Mouse (Mus musculus) CH12.LX (cell line): ENCODE data around the gene Bcr. TPM values are rescaled to one million over a fixed set of nuclear protein-coding genes. Genes with fewer than 3 reads are reported as not detected.

Experiments used
- DNase-seq: peaks from one replicate; pipeline ENCODE4 v3.0.0-alpha.2; 2013; ENCODE audit errors: extremely low read depth
- H3K27ac ChIP-seq: 2 replicates; pipeline ENCODE4 v1.5.1; 2012; ENCODE audit warnings: low read depth, mild to moderate bottlenecking, control low read depth, moderate library complexity; ENCODE audit not compliant: insufficient read depth
- H3K27me3 ChIP-seq: replicated peaks from 2 replicates; pipeline ENCODE3; 2012; ENCODE audit warnings: inconsistent platforms
- H3K36me3 ChIP-seq, 2 experiments: replicated peaks in 1 of 2; 2 replicates each; pipeline versions ENCODE3 to v1.6.1; 2012; ENCODE audit warnings: inconsistent platforms in 1 of 2, low read length in 1 of 2, mild to moderate bottlenecking in 1 of 2, mixed read lengths in 1 of 2, moderate library complexity in 1 of 2; ENCODE audit not compliant: control insufficient read depth in 1 of 2, insufficient read depth in 1 of 2
- H3K4me1 ChIP-seq, 2 experiments: 2 replicates each; pipeline ENCODE4 v1.6.1; 2012; ENCODE audit warnings: inconsistent platforms in 1 of 2, moderate library complexity in 1 of 2; ENCODE audit not compliant: insufficient read depth in 2 of 2, control insufficient read depth in 1 of 2
- H3K4me2 ChIP-seq: 2 replicates; pipeline ENCODE4 v1.6.1; 2012; ENCODE audit warnings: low read depth, mild to moderate bottlenecking, control low read depth; ENCODE audit not compliant: poor library complexity, insufficient read depth, severe bottlenecking
- H3K4me3 ChIP-seq, 3 experiments: fragments of 150-350 bp in 1 of 3; sonication (generic) in 1 of 3; replicated peaks in 1 of 3; 2 replicates each; pipeline versions ENCODE3 to v1.5.1; 2011 to 2012; ENCODE audit warnings: low read depth in 2 of 3, low read length in 2 of 3, mild to moderate bottlenecking in 2 of 3, moderate library complexity in 2 of 3, control low read depth in 1 of 3, improper control_type of control experiment in 1 of 3, inconsistent platforms in 1 of 3, mixed read lengths in 1 of 3; ENCODE audit not compliant: poor library complexity in 1 of 3
- H3K79me2 ChIP-seq: replicated peaks from 2 replicates; pipeline ENCODE4 v1.6.1; 2012; ENCODE audit warnings: mild to moderate bottlenecking, moderate library complexity; ENCODE audit not compliant: control insufficient read depth, poor library complexity, insufficient read depth, severe bottlenecking; ENCODE audit errors: extremely low read depth
- H3K9ac ChIP-seq: 2 replicates; pipeline ENCODE4 v1.6.1; 2012; ENCODE audit warnings: low read depth, mild to moderate bottlenecking, control low read depth, moderate library complexity; ENCODE audit not compliant: insufficient read depth
- H3K9me3 ChIP-seq: replicated peaks from 2 replicates; pipeline ENCODE3; 2012; ENCODE audit warnings: low read length, inconsistent platforms, mixed read lengths
- BHLHE40 ChIP-seq: IDR thresholded peaks from 2 replicates; pipeline ENCODE4 v1.6.1; 2011; ENCODE audit warnings: mild to moderate bottlenecking, low read depth, low read length, improper control_type of control experiment
- CHD2 ChIP-seq: IDR thresholded peaks from 2 replicates; pipeline ENCODE4 v1.6.1; 2011; ENCODE audit warnings: low read length, improper control_type of control experiment
- ELF1 ChIP-seq: IDR thresholded peaks from 2 replicates; pipeline ENCODE4 v1.6.1; 2014; ENCODE audit warnings: low read depth, mild to moderate bottlenecking, inconsistent platforms, low read length, improper control_type of control experiment
- EP300 ChIP-seq: IDR thresholded peaks from 2 replicates; pipeline ENCODE4 v1.6.1; 2011; ENCODE audit warnings: low read length, improper control_type of control experiment
- ETS1 ChIP-seq: conservative IDR thresholded peaks from 2 replicates; pipeline ENCODE4 v1.6.1; 2012; ENCODE audit warnings: low read depth, mild to moderate bottlenecking, inconsistent platforms, low read length, improper control_type of control experiment, moderate library complexity
- HCFC1 ChIP-seq: IDR thresholded peaks from 2 replicates; pipeline ENCODE4 v1.6.1; 2012; ENCODE audit warnings: low read depth, mild to moderate bottlenecking, inconsistent platforms, low read length, improper control_type of control experiment
- MAFK ChIP-seq: IDR thresholded peaks from 2 replicates; pipeline ENCODE4 v1.6.1; 2011; ENCODE audit warnings: low read length, improper control_type of control experiment; ENCODE audit not compliant: insufficient replicate concordance
- MAZ ChIP-seq: IDR thresholded peaks from 2 replicates; pipeline ENCODE4 v1.6.1; 2012; ENCODE audit warnings: low read depth, mild to moderate bottlenecking, inconsistent platforms, low read length, improper control_type of control experiment, moderate library complexity
- MYC ChIP-seq: IDR thresholded peaks from 2 replicates; pipeline ENCODE4 v1.6.1; 2011; ENCODE audit warnings: low read depth, mild to moderate bottlenecking, improper control_type of control experiment, low read length
- POLR2A ChIP-seq: IDR thresholded peaks from 2 replicates; pipeline ENCODE4 v1.6.1; 2011; ENCODE audit warnings: low read depth, mild to moderate bottlenecking, improper control_type of control experiment, low read length
- RCOR1 ChIP-seq: conservative IDR thresholded peaks from 2 replicates; pipeline ENCODE4 v1.6.1; 2012; ENCODE audit warnings: low read depth, mild to moderate bottlenecking, inconsistent platforms, low read length, improper control_type of control experiment
- UBTF ChIP-seq: IDR thresholded peaks from 2 replicates; pipeline ENCODE4 v1.6.1; 2012; ENCODE audit warnings: low read depth, mild to moderate bottlenecking, inconsistent platforms, low read length, improper control_type of control experiment, moderate library complexity
- ZNF384 ChIP-seq: IDR thresholded peaks from 2 replicates; pipeline ENCODE4 v1.6.1; 2012; ENCODE audit warnings: low read depth, low read length, improper control_type of control experiment, inconsistent platforms
- dilution Hi-C: fragments of 300-500 bp; cut with MboI; formaldehyde crosslinking; loops from 2 replicates; pipeline ENCODE4 v1.14.3; 2020; ENCODE audit warnings: low sequenced_read_pairs; ENCODE audit not compliant: extremely low pct_unique_long_range_greater_than_20kb, extremely low pct_ligation_motif_present
- in situ Hi-C: fragments of 300-500 bp; cut with MboI; formaldehyde crosslinking; loops from 3 replicates; pipeline ENCODE4 v1.14.3; 2019; ENCODE audit warnings: low sequenced_read_pairs, low pct_ligation_motif_present, low pct_unique_long_range_greater_than_20kb, mixed read lengths
- polyA plus RNA-seq: library from polyadenylated mRNA; unstranded; fragments of >175 nt; gene quantifications from 2 replicates; pipeline ENCODE4 v1.2.1, GENCODE M21; 2012; ENCODE audit warnings: low read depth; ENCODE audit not compliant: insufficient read length
- total RNA-seq, 2 experiments: library from RNA; depleted of rRNA; stranded (reverse); fragments of 300-350 nt in 1 of 2; fragments of >200 nt in 1 of 2; gene quantifications; 2 replicates each; pipeline ENCODE4 v1.2.3; 2012 to 2014

The Bcr gene
- total and polyA plus RNA-seq, 3 experiments: 4.0 to 22.1 (median 20.0) TPM

DNA sequence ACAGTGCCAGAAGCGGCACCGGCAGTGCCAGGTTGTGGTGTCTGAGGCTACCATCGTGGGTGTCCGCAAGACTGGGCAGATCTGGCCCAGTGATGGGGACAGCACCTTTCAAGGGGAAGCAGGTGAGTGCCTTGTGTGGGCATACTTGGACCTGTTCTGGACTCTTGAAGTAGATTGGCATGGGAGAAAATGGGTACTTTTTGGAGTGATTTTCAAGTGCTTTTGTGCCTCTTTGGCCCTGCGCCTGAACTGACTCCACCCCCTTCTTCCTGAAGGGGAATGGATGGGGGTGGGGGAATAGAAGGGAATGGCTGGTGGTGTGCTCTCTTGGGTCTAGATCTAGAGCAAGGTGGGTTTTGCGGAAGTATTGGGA lies 1.8 kb downstream of the Bcr start:
- in situ Hi-C loops: loop anchor here (5.0 kb wide), 1 partner anchor 90 kb away; no protein-coding TSS in a partner anchor
- dilution Hi-C loops: no loop called here
- Histone ChIP-seq H3K27ac (no peak overlapping the region), H3K4me3 (peak overlapping the region; percentile 49 to 85 (median 76)), H3K9ac (peak overlapping the region; percentile 10; the same call in 1 of the 2 replicates), H3K36me3 (peaks cover 4 to 38% of the 10 kb centered on the region in 2 experiments), H3K79me2 (peaks cover 39% of the 10 kb centered on the region), H3K4me2 (peak overlapping the region; percentile 53), H3K4me1 (peaks cover 11 to 67% of the 10 kb centered on the region in 2 experiments), H3K9me3 (no peaks in the 10 kb centered on the region), H3K27me3 (no peaks in the 10 kb centered on the region)
- no peak for DNase-seq
- TF ChIP-seq ZNF384 (no peak), RCOR1 (no peak), UBTF (0 out of 2 replicates have a peak, but pooled peaks have one; percentile 12), ELF1 (no peak), BHLHE40 (no peak)

GRCm38 (mm10) chr10:75062621-75063020 lies 2.2 kb downstream of the Bcr start:
- in situ Hi-C loops (loop anchor here (5.0 kb wide), 1 partner anchor 90 kb away; no protein-coding TSS in a partner anchor), dilution Hi-C loops (no loop called here)
- H3K4me3 ChIP-seq: peak overlapping the region; percentile 44 to 85 (median 76)
- peaks cover 11 to 67% of the 10 kb centered on the region in 2 experiments for H3K4me1 ChIP-seq
- peak; percentile 30; the same call in 1 of the 2 replicates for TF ChIP-seq ETS1
- 0 out of 2 replicates have a peak, but pooled peaks have one; percentile 15 for TF ChIP-seq MYC
- no peak for TF ChIP-seq UBTF
- no peak for TF ChIP-seq CHD2
- TF ChIP-seq EP300: no peak
- no peak for TF ChIP-seq MAFK
- no peak for TF ChIP-seq MAZ
- no peaks in the 10 kb centered on the region for H3K9me3 ChIP-seq
- peak overlapping the region; percentile 53 for H3K4me2 ChIP-seq
- H3K9ac ChIP-seq: peak overlapping the region; percentile 14; the same call in 1 of the 2 replicates
- DNase-seq: peak; percentile 42
- peaks cover 43% of the 10 kb centered on the region for H3K79me2 ChIP-seq
- no peaks in the 10 kb centered on the region for H3K27me3 ChIP-seq
- peaks cover 4 to 40% of the 10 kb centered on the region in 2 experiments for H3K36me3 ChIP-seq
- no peak overlapping the region for H3K27ac ChIP-seq

GRCm38 (mm10) chr10:75063301-75063965 lies 3.0 kb downstream of the Bcr start:
- H3K36me3 ChIP-seq: peaks cover 4 to 42% of the 10 kb centered on the region in 2 experiments
- H3K27me3 ChIP-seq: no peaks in the 10 kb centered on the region
- no peak overlapping the region; the same call in 1 of the 2 replicates for H3K9ac ChIP-seq
- H3K79me2 ChIP-seq: peaks cover 50% of the 10 kb centered on the region
- H3K4me3 ChIP-seq: peak overlapping the region; percentile 11 to 33 (median 28)
- dilution Hi-C loops (no loop called here), in situ Hi-C loops (loop anchor here (5.0 kb wide), 1 partner anchor 89 kb away; no protein-coding TSS in a partner anchor)
- H3K27ac ChIP-seq: no peak overlapping the region
- peaks cover 14 to 72% of the 10 kb centered on the region in 2 experiments for H3K4me1 ChIP-seq
- TF ChIP-seq HCFC1 (no peak), POLR2A (no peak), MYC (no peak), MAFK (no peak)
- TF ChIP-seq, all 38 proteins: peak for 0
- DNase-seq: no peak
- Histone ChIP-seq H3K9me3 (no peaks in the 10 kb centered on the region), H3K4me2 (peak overlapping the region; percentile 53)
